Mouse (Mus musculus): Measurements from ENCODE around the gene Phf20. TPM values are rescaled to one million over a fixed set of nuclear protein-coding genes. Genes with fewer than 3 reads are reported as not detected.

Gene Phf20
- polyA plus RNA-seq, 1 experiment = 29.2 TPM

- H3K27ac ChIP-seq (ENCODE audit: insufficient read depth, low read length) = no peak overlapping the region
- H3K4me1 ChIP-seq (ENCODE audit: control insufficient read depth, insufficient read depth, low read length) = peaks cover 2% of the 10 kb centered on the region; the same call in 1 of the 2 replicates
- no peak for TF ChIP-seq CTCF (IDR thresholded peaks at IDR 0.05; ENCODE audit: extremely low read depth, insufficient read depth, low read length)
- no peak for TF ChIP-seq POLR2A (IDR thresholded peaks at IDR 0.05; ENCODE audit: extremely low read depth, insufficient read depth, low read length)
- no peak overlapping the region for H3K4me3 ChIP-seq (ENCODE audit: insufficient read depth, low read length)
These were observed 55.0 kb downstream of the Phf20 start for GRCm38 (mm10) chr2:156251291-156251690.

GRCm38 (mm10) chr2:156257051-156257450 lies 60.8 kb downstream of the Phf20 start:
- TF ChIP-seq CTCF (IDR thresholded peaks at IDR 0.05; ENCODE audit: extremely low read depth, insufficient read depth, low read length) (no peak), POLR2A (IDR thresholded peaks at IDR 0.05; ENCODE audit: extremely low read depth, insufficient read depth, low read length) (no peak)
- no peak overlapping the region for H3K4me3 ChIP-seq (ENCODE audit: insufficient read depth, low read length)
- peaks cover 2% of the 10 kb centered on the region for H3K4me1 ChIP-seq (ENCODE audit: control insufficient read depth, insufficient read depth, low read length)
- H3K27ac ChIP-seq (ENCODE audit: insufficient read depth, low read length) = peak overlapping the region; percentile 52; the same call in 1 of the 2 replicates

GRCm38 (mm10) chr2:156257922-156258761 lies 61.9 kb downstream of the Phf20 start:
- peaks cover 2% of the 10 kb centered on the region for H3K4me1 ChIP-seq (ENCODE audit: control insufficient read depth, insufficient read depth, low read length)
- H3K4me3 ChIP-seq (ENCODE audit: insufficient read depth, low read length) = no peak overlapping the region
- peak overlapping the region; percentile 52 for H3K27ac ChIP-seq (ENCODE audit: insufficient read depth, low read length)
- TF ChIP-seq CTCF (IDR thresholded peaks at IDR 0.05; ENCODE audit: extremely low read depth, insufficient read depth, low read length) (no peak), POLR2A (IDR thresholded peaks at IDR 0.05; ENCODE audit: extremely low read depth, insufficient read depth, low read length) (no peak)

GRCm38 (mm10) chr2:156260968-156261367 lies 64.7 kb downstream of the Phf20 start:
- Histone ChIP-seq H3K4me1 (ENCODE audit: control insufficient read depth, insufficient read depth, low read length) (peaks cover 2% of the 10 kb centered on the region), H3K27ac (ENCODE audit: insufficient read depth, low read length) (no peak overlapping the region), H3K4me3 (ENCODE audit: insufficient read depth, low read length) (no peak overlapping the region)
- peak; percentile 20; the same call in 1 of the 2 replicates for TF ChIP-seq CTCF (IDR thresholded peaks at IDR 0.05; ENCODE audit: extremely low read depth, insufficient read depth, low read length)
- TF ChIP-seq POLR2A (IDR thresholded peaks at IDR 0.05; ENCODE audit: extremely low read depth, insufficient read depth, low read length) = no peak

GRCm38 (mm10) chr2:156263204-156263893 lies 67.1 kb downstream of the Phf20 start:
- Histone ChIP-seq H3K4me1 (ENCODE audit: control insufficient read depth, insufficient read depth, low read length) (peaks cover 2% of the 10 kb centered on the region; the same call in 1 of the 2 replicates), H3K4me3 (ENCODE audit: insufficient read depth, low read length) (no peak overlapping the region), H3K27ac (ENCODE audit: insufficient read depth, low read length) (no peak overlapping the region)
- TF ChIP-seq POLR2A (IDR thresholded peaks at IDR 0.05; ENCODE audit: extremely low read depth, insufficient read depth, low read length) = no peak
- no peak for TF ChIP-seq CTCF (IDR thresholded peaks at IDR 0.05; ENCODE audit: extremely low read depth, insufficient read depth, low read length)

- Histone ChIP-seq H3K27ac (ENCODE audit: insufficient read depth, low read length) (no peak overlapping the region), H3K4me3 (ENCODE audit: insufficient read depth, low read length) (no peak overlapping the region), H3K4me1 (ENCODE audit: control insufficient read depth, insufficient read depth, low read length) (0 out of 2 replicates have a peak, but pooled peaks cover 2% of the 10 kb centered on the region)
- TF ChIP-seq POLR2A (IDR thresholded peaks at IDR 0.05; ENCODE audit: extremely low read depth, insufficient read depth, low read length) (no peak), CTCF (IDR thresholded peaks at IDR 0.05; ENCODE audit: extremely low read depth, insufficient read depth, low read length) (no peak)
These were observed 71.4 kb downstream of the Phf20 start for GRCm38 (mm10) chr2:156267636-156268035.

GRCm38 (mm10) chr2:156272553-156272952 lies 76.3 kb downstream of the Phf20 start:
- TF ChIP-seq POLR2A (IDR thresholded peaks at IDR 0.05; ENCODE audit: extremely low read depth, insufficient read depth, low read length) (no peak), CTCF (IDR thresholded peaks at IDR 0.05; ENCODE audit: extremely low read depth, insufficient read depth, low read length) (no peak)
- Histone ChIP-seq H3K4me3 (ENCODE audit: insufficient read depth, low read length) (no peak overlapping the region), H3K4me1 (ENCODE audit: control insufficient read depth, insufficient read depth, low read length) (0 out of 2 replicates have a peak, but pooled peaks cover 2% of the 10 kb centered on the region), H3K27ac (ENCODE audit: insufficient read depth, low read length) (no peak overlapping the region)

GRCm38 (mm10) chr2:156278226-156279017 lies 82.2 kb downstream of the Phf20 start:
- H3K27ac ChIP-seq (ENCODE audit: insufficient read depth, low read length) = peak overlapping the region; percentile 17; the same call in 1 of the 2 replicates
- no peak for TF ChIP-seq POLR2A (IDR thresholded peaks at IDR 0.05; ENCODE audit: extremely low read depth, insufficient read depth, low read length)
- TF ChIP-seq CTCF (IDR thresholded peaks at IDR 0.05; ENCODE audit: extremely low read depth, insufficient read depth, low read length) = peak; percentile 96
- no peaks in the 10 kb centered on the region for H3K4me1 ChIP-seq (ENCODE audit: control insufficient read depth, insufficient read depth, low read length)
- no peak overlapping the region for H3K4me3 ChIP-seq (ENCODE audit: insufficient read depth, low read length)

GRCm38 (mm10) chr2:156281227-156281626 lies 85.0 kb downstream of the Phf20 start:
- no peak overlapping the region for H3K27ac ChIP-seq (ENCODE audit: insufficient read depth, low read length)
- TF ChIP-seq POLR2A (IDR thresholded peaks at IDR 0.05; ENCODE audit: extremely low read depth, insufficient read depth, low read length) (no peak), CTCF (IDR thresholded peaks at IDR 0.05; ENCODE audit: extremely low read depth, insufficient read depth, low read length) (no peak)
- H3K4me3 ChIP-seq (ENCODE audit: insufficient read depth, low read length) = no peak overlapping the region
- H3K4me1 ChIP-seq (ENCODE audit: control insufficient read depth, insufficient read depth, low read length) = no peaks in the 10 kb centered on the region
